Mouse (Mus musculus) layer of hippocampus, adult 9-10 months (tissue): ENCODE measurements around the gene Il9r.

Experiments used
- DNase-seq: peaks from one replicate; pipeline ENCODE4 v3.0.0; 2022; ENCODE audit warnings: low spot score

Gene Il9r

GRCm38 (mm10) chr11:32159176-32159575, 40.9 kb downstream of the Il9r start:
- no peak for DNase-seq

GRCm38 (mm10) chr11:32157791-32158594, 42.1 kb downstream of the Il9r start:
- no peak for DNase-seq

GRCm38 (mm10) chr11:32156854-32157630, 43.0 kb downstream of the Il9r start:
- no peak for DNase-seq

DNA sequence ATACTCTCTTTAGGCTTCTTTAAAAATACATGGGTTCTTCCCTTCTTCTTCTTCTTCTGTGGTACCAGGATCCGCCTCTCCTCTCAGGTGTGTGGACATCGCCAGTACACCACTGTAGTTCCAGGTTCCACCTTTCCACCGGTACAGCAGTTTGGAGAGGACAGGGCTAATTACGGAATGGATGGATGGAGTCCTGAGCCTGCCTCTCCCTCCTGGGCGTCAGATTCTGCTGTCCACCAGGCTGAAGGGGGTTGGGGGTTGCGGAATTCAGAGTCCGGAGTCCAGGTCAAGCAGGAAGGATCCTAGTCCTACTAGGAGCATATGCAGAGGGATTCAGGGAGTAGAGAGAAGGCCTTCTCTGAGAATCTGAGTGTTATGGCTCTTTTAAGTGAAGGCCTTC, 46.9 kb downstream of the Il9r start:
- no peak for DNase-seq

GRCm38 (mm10) chr11:32152814-32153213, 47.3 kb downstream of the Il9r start:
- DNase-seq = no peak

DNA sequence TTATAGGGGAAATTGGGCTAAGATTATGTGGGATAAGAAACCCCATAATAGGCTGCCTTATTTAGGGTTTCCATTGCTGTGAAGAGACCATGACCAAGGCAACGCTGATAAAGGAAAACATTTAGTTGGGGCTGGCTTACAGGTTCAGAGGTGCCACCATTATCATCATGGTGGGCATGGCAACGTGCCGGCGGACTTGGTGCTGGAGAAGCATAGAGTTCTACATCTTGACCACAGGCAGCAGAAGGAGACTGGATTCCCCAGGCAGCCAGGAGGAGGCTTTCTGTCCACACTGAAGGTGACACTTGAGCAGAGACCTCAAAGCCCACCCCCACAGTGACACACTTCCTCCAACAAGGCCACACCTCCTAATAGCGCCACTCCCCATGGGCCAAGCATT, 48.8 kb downstream of the Il9r start:
- DNase-seq = no peak

DNA sequence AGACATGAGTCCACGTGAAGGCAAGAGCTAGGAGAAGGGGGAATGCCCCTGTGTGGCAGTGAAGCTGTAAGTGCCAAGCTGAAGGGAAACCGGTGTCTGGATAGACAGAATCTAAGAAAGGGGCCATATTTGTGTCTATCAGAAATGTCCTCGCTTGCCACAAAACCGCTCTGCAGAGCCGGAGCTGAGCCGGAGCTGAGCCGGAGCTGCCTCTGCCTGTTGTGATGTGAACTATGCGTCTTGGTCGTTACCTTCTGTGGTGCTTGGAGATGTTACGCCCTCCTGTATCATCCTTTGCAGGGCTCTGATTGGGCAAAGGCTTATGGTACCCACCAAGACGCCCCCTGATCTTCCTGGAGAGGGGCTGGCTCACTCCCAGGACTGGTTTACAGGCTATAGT, 50.5 kb downstream of the Il9r start:
- no peak for DNase-seq

- DNase-seq = no peak
These were observed 57.3 kb downstream of the Il9r start for GRCm38 (mm10) chr11:32142771-32143170.

DNA sequence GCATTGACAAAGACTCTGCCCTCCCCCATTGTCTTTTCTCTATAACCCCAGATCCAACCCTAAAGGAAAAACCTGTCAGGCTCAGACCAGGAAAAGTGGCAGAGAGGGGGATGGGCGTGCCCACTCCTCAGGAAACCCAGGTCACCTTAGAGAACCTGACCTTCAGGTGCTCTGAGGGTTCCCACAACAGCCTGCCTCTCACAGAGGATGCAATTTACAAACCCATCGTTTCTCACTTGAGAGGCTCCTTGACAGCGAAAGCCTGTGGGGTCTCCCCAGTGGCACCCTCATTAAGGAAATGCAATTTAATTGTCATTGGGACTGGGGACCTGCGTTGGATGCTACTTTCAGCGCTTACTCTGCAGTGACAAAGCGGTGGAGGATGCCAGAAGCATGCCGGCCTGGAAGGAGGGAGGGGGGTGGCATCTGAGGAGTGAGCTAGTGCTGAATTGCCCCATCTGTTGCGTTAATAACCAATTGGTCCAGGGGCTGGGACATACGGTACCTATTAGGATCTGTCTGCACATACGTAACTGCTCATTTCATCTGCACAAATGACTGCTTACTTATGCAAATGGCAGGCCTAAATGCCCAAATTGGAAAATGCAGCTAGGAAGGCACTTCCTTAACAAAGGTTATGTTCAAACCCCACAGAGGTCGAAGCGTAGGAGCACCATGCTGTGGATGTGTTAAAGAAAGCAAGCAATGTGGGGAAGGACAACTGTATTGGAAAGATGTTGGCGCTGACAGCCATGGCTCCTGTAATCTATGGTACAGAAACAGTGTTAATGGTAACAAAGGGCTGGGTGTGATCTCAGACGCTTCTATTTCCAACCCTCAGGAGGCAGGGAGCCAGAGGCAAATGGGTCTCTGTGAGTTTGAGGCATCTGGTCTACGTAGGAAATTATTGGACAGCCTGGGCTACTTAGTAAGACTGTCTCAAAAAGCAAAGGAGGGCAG, 58.2 kb downstream of the Il9r start:
- DNase-seq = no peak

- no peak for DNase-seq
These were observed 59.0 kb downstream of the Il9r start for GRCm38 (mm10) chr11:32141034-32141433.

- DNase-seq = no peak
These were observed 60.5 kb downstream of the Il9r start for GRCm38 (mm10) chr11:32139528-32139961.

DNA sequence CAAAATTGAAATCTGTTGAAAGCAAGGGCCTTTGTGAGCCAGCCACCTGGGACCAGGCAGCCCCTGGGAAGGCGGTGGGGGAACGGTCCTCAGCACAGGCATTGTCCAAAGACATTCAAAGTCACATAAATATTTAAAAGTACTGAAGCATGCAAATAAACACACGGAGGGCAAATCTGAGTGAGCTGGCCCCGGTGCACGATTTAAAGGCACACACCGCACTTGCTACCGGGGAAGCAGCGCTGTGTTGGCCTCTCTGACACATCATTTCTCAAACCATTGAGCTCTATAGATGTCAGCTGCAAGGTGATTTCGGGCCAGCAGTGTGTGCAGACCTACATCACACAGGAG, 61.5 kb downstream of the Il9r start:
- no peak for DNase-seq

- DNase-seq = no peak
These were observed 62.1 kb downstream of the Il9r start for GRCm38 (mm10) chr11:32137719-32138613.
